Mouse (Mus musculus) forebrain, embryonic 11.5 days (tissue): Measurements from ENCODE around the gene Phtf1. TPM values are rescaled to one million over a fixed set of nuclear protein-coding genes. Genes with fewer than 3 reads are reported as not detected.

Experiments used
- ATAC-seq: fragments of 200-750 bp; cut with Nextera tagmentation; replicated peaks from 2 replicates; pipeline ENCODE4 v1.8.0; 2017; ENCODE audit warnings: moderate TSS enrichment; ENCODE audit not compliant: low FRiP score
- DNase-seq: peaks from one replicate; pipeline ENCODE4 v3.0.0-alpha.2; 2017; ENCODE audit warnings: low spot score
- H3K27ac ChIP-seq: fragments of 300-500 bp; sonication (generic); 2 replicates; pipeline ENCODE4 v1.5.1; 2014; ENCODE audit warnings: low read depth, low read length
- H3K27me3 ChIP-seq: fragments of 300-500 bp; sonication (generic); 2 replicates; pipeline ENCODE4 v1.6.1; 2014; ENCODE audit warnings: mild to moderate bottlenecking, low read length, mixed read lengths; ENCODE audit not compliant: control insufficient read depth, insufficient read depth
- H3K36me3 ChIP-seq: fragments of 300-500 bp; sonication (generic); 2 replicates; pipeline ENCODE4 v1.6.1; 2014; ENCODE audit warnings: mild to moderate bottlenecking, low read length, moderate library complexity, mixed read lengths; ENCODE audit not compliant: control insufficient read depth, insufficient read depth
- H3K4me1 ChIP-seq: fragments of 300-500 bp; sonication (generic); replicated peaks from 2 replicates; pipeline ENCODE4 v1.6.1; 2014; ENCODE audit warnings: low read length, mixed read lengths; ENCODE audit not compliant: control insufficient read depth, insufficient read depth
- H3K4me2 ChIP-seq: fragments of 300-500 bp; sonication (generic); 2 replicates; pipeline ENCODE4 v1.6.1; 2014; ENCODE audit warnings: low read depth, mild to moderate bottlenecking, low read length, moderate library complexity, mixed read lengths; ENCODE audit not compliant: severe bottlenecking
- H3K4me3 ChIP-seq: fragments of 300-500 bp; sonication (generic); 2 replicates; pipeline ENCODE4 v1.5.1; 2014; ENCODE audit warnings: low read depth, low read length
- H3K9ac ChIP-seq: fragments of 300-500 bp; sonication (generic); 2 replicates; pipeline ENCODE4 v1.6.1; 2014; ENCODE audit warnings: low read length
- H3K9me3 ChIP-seq: fragments of 300-500 bp; sonication (generic); 2 replicates; pipeline ENCODE4 v1.6.1; 2016; ENCODE audit warnings: low read length, mixed read lengths; ENCODE audit not compliant: control insufficient read depth
- WGBS: fragments of 180-500 bp; shearing (Covaris S2); extraction: QIAGEN DNeasy Blood & Tissue Kit; methylation state at CpG from one replicate; pipeline ENCODE4 v1.1.7; 2014; 5-methylcytosine and 5-hydroxymethylcytosine counted together
- polyA plus RNA-seq: library from polyadenylated mRNA; unstranded; fragments of >200 nt; fragmentation: Nextera tagmentation; extraction: Ambion mirVana; gene quantifications from 2 replicates; pipeline ENCODE4 v1.2.1, GENCODE M21; 2014

Gene Phtf1
- polyA plus RNA-seq, 1 experiment from 2014 or later = 46.8 TPM

GRCm38 (mm10) chr3:104059001-104059622 is 91.2 kb downstream of the Phtf1 start:
- Histone ChIP-seq H3K9me3 (no peaks in the 10 kb centered on the region), H3K4me3 (no peak overlapping the region), H3K9ac (no peak overlapping the region), H3K4me2 (no peak overlapping the region), H3K36me3 (no peaks in the 10 kb centered on the region), H3K27ac (peak overlapping the region; percentile 27; the same call in 1 of the 2 replicates), H3K4me1 (0 out of 2 replicates have a peak, but pooled peaks cover 4% of the 10 kb centered on the region), H3K27me3 (no peaks in the 10 kb centered on the region)
- peak; percentile 88 for ATAC-seq
- peak; percentile 58 for DNase-seq
- 23% methylated on average over 6 of the region's 6 CpGs for WGBS

- Histone ChIP-seq H3K4me1 (no peaks in the 10 kb centered on the region), H3K4me3 (no peak overlapping the region), H3K9me3 (no peaks in the 10 kb centered on the region), H3K27me3 (no peaks in the 10 kb centered on the region), H3K27ac (no peak overlapping the region), H3K4me2 (no peak overlapping the region), H3K36me3 (no peaks in the 10 kb centered on the region), H3K9ac (no peak overlapping the region)
- ATAC-seq (no peak), DNase-seq (no peak)
Observed at GRCm38 (mm10) chr3:104069395-104069794, 101.5 kb downstream of the Phtf1 start.

Other genes starting within 250 kb of the Phtf1 start
- 6.4 and 8.7 TPM in 2 replicates for gene Olfml3, start 230.1 kb upstream of the Phtf1 start, polyA plus RNA-seq
- gene Gm10964, start 228.7 kb upstream of the Phtf1 start, polyA plus RNA-seq = not detected in 2 replicates
- 17.2 and 17.6 TPM in 2 replicates for gene Hipk1, start 176.5 kb upstream of the Phtf1 start, polyA plus RNA-seq
- 39.3 and 45.7 TPM in 2 replicates for gene Dclre1b, start 158.7 kb upstream of the Phtf1 start, polyA plus RNA-seq
- gene Ap4b1, start 158.6 kb upstream of the Phtf1 start, polyA plus RNA-seq = 22.1 and 22.8 TPM in 2 replicates
- gene Gm43064, start 158.5 kb upstream of the Phtf1 start, polyA plus RNA-seq = 0.17 and 0.63 TPM in 2 replicates
- 0.43 TPM in 1 of 2 replicates, not detected in the other for gene Bcl2l15, start 135.5 kb upstream of the Phtf1 start, polyA plus RNA-seq
- gene Ptpn22, start 108.3 kb upstream of the Phtf1 start, polyA plus RNA-seq = 0.37 and 0.68 TPM in 2 replicates
- gene Rsbn1, start 54.0 kb upstream of the Phtf1 start, polyA plus RNA-seq = 21.6 and 23.6 TPM in 2 replicates